Mouse (Mus musculus) hematopoietic multipotent progenitor cell, adult 10-12 weeks (in vitro differentiated cells): Measurements from ENCODE around the gene Sec23a. TPM values are rescaled to one million over a fixed set of nuclear protein-coding genes. Genes with fewer than 3 reads are reported as not detected.

Experiments
- polyA plus RNA-seq: library from polyadenylated mRNA; stranded (reverse); fragments of >175 nt; gene quantifications from 2 replicates; pipeline ENCODE4 v1.2.3, GENCODE M21; 2012; ENCODE audit warnings: low replicate concordance

Sec23a gene
- polyA plus RNA-seq = 3.5 and 4.5 TPM in 2 replicates

GRCm38 (mm10) chr12:59011844-59012709 is at the start of gene Sec23a:
TSS of gene Sec23a (minus strand) at chr12:59012017.

GRCm38 (mm10) chr12:59060993-59061595 is 49.3 kb upstream of the Sec23a start, which contains the start of gene Trappc6b:
TSS of gene Trappc6b (minus strand) at chr12:59061472.

GRCm38 (mm10) chr12:59013234-59013633 is 1.4 kb upstream of the Sec23a start, which contains the start of gene Gemin2:
TSS of gene Gemin2 (plus strand) at chr12:59013393.

Other genes with a start within 250 kb of the Sec23a start
- gene Gemin2, start 1.4 kb upstream of the Sec23a start, polyA plus RNA-seq = 0.68 and 2.7 TPM in 2 replicates
- gene Trappc6b, start 49.5 kb upstream of the Sec23a start, polyA plus RNA-seq = 88.4 and 115 TPM in 2 replicates
- 46.7 and 54.1 TPM in 2 replicates for gene Pnn, start 54.9 kb upstream of the Sec23a start, polyA plus RNA-seq
- gene Mia2, start 83.8 kb upstream of the Sec23a start, polyA plus RNA-seq = 31.8 and 54.5 TPM in 2 replicates
- gene Fbxo33, start 207.7 kb upstream of the Sec23a start, polyA plus RNA-seq = 6.2 and 13.3 TPM in 2 replicates